Mouse (Mus musculus): ENCODE results near the gene Inhbe.

GRCm38 (mm10) chr10:127341360-127341690 lies 12.9 kb downstream of the Inhbe start:
- no peak for TF ChIP-seq CTCF (IDR thresholded peaks at IDR 0.05; ENCODE audit: low read depth, low read length)
- no peak for TF ChIP-seq POLR2AphosphoS5 (IDR thresholded peaks at IDR 0.05; ENCODE audit: insufficient replicate concordance, low read depth, low read length)
